Mouse (Mus musculus) cerebellum, postnatal 25 days (tissue): ENCODE results near the gene Defb19.

Experiments
- DNase-seq, 2 experiments: peaks; one replicate each; pipeline ENCODE4 v3.0.0; 2021; ENCODE audit warnings: mixed read lengths in 2 of 2

Gene Defb19

DNA sequence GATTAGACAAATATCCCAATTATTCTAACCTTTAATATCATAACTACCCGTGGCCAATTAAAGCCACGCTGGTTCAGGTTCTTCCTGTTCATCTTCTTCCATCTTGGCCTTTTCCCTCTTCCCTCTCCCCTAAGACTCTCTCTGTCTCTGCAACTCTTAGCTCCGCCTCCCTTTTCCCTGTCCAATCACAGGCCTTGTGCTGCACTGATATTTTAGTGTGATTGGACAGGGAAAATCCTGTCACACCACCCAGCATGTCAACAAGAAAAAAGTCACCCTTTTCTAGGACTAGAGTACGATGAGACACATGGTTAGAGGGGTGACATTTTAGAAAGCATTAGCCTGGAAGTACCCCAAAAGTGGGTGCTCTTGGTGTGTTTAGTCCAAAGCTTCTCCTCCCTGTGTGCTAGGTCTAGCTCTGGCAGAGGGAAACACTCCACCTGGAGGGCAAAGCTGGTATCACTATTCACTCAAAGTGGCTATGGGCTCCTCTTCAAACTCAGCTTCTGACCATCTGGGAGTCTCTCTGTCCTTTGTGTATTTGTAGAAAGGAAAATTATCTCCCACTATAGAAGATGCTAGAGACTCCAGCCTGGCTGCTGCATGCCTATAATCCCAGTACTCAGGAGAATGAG is 6.9 kb upstream of the Defb19 start:
- peak in 1 of 2 experiments; percentile 19 for DNase-seq

DNA sequence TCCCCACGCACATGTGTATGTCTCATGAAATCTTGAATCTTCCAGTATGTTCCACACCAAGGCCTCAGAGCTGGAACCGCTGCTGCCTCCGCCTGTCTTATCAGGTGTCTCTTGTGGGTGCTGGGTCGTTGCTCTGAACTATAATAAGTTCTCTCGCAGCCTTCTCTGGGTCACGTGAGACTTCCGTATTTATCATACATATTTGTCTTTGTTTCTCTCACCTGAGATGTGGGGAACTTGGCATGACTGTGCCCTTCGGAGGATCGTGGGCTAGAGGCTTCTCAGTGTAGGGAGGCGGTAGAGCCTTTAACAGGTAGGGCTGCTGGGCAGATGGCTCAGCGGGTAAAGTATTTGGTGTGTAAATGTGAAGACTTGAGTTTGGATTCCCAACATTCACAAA is 500 bp upstream of the Defb19 start:
- no peak for DNase-seq

DNA sequence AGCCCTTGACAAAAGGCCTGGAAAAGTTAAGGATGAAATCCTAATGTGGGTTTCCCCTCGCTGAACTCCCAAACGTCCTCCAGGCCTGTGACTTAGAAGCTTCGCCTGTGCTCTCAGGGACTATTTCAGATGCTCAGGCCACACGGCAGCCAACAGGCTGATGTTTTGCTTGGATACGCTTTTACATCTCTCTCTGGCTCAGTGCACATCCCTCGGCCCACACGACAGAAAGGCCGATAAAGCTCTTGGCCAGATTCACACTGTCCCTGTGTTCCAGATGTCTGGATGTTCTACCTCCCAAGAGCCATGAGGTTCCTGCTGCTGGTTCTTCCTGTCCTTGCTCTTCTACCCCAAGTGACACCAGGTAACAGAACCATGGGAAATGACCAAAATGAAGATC is 6.6 kb downstream of the Defb19 start:
- no peak for DNase-seq

DNA sequence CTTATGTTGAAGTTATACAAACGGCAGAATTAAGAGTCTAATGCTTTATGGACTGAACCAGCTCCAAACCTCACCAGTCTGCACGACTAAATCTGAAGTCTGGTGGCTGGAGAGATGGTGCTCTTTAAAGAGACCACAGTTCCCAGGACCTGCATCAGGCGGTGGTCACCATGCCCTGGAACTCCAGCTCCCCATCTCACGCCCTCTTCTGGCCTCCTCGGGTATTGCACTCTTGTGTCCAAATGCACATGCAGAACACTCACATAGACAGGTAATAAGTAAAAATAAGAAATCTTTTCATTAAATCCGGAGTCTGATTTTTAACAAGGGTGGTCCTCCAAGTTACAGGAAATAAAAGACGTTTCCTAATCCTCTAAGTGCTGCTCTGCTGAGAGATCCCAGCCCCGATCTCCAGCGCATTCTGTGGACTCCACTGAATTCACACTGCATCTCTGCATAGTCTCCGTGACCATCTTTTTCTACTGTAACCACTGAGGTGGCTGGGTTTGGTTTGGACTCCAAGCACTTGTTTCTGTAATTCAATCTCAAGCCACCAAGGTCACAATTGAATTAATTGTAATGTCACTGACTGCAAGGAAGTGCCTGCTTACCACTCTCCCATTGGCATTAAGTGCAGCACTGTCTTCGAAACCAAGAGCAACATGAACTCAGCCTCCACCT is 7.9 kb downstream of the Defb19 start, which contains the start of gene Defb21:
TSS of gene Defb21 (plus strand) at position 631 of the 681 bp plus-strand sequence.
- DNase-seq = peak in 1 of 2 experiments; percentile 8

DNA sequence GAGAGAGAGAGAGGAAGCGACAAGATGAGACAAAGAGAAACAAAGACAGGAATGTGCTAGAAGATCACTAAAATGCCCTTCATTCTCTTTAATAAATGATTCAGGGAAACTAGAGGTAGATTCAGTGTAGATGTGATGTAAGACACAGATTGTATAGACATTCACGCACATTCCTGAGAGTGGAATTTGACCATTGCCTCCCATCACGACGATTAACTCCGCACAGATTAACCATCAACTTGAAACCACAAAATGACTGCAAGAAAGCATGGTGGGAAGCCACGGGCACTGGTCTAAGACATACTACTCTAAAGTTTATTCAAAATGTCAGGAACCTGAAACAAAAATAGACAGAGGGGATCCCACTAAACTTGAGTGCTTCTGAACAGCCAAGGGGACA is 9.8 kb downstream of the Defb19 start:
- no peak for DNase-seq

DNA sequence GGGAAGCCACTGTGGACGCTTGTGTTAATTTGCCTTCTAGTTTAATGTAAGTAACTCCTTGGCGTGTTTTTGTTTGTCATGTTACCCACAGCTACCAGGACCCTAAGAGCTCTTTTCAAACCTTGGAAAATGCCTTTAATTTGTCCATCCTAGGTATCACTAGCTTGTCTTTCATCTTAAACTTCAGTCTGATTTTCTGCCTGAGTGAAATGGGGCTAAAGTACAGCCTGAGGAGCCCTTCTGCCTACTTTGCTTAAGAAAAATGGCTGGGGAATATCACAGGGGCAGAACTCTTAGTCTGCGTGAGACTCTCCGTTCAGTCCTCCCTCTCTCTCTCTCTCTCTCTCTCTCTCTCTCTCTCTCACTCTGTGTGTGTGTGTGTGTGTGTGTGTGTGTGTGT is 10.2 kb downstream of the Defb19 start:
- DNase-seq = no peak

DNA sequence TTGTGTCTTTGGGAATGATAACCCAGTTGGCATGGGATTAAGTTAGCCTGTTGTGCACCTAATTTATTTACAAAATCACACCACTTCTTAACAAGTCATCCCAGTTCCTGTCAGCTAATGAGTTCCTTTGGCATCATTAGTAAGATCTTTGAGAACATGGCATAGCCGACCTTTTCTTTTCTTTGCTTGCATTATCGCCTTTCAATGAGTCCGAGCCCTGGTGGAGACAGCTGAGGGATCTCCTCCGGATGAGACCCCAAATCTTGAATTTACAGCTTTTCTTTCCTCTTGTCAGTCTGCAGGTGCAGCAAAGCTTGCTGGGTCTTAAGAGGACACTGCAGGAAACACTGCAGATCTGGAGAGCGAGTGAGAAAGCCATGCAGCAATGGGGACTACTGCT is 11.1 kb downstream of the Defb19 start, which contains the start of gene Gm17416:
TSS of gene Gm17416 (plus strand) at position 301 of the 400 bp plus-strand sequence.
- no peak for DNase-seq

DNA sequence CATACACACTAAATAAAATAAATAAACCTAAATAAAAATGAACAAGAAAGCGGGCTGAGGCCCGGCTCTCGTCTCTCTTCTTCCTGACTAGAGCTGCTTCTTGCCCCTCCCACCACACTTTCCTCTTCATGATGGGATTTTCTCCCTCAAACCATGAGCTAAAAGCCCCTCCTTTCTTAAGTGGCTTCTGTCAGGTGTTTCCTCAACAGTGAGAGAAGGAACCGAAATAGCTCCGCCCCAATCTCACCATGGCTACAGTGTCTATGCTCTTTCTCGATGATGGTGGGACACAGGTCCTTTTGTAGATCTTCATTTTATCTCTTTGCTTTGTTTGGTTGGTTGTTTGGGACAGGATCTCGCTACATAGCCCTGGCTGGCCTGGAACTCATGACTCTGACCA is 23.5 kb downstream of the Defb19 start:
- DNase-seq = no peak

DNA sequence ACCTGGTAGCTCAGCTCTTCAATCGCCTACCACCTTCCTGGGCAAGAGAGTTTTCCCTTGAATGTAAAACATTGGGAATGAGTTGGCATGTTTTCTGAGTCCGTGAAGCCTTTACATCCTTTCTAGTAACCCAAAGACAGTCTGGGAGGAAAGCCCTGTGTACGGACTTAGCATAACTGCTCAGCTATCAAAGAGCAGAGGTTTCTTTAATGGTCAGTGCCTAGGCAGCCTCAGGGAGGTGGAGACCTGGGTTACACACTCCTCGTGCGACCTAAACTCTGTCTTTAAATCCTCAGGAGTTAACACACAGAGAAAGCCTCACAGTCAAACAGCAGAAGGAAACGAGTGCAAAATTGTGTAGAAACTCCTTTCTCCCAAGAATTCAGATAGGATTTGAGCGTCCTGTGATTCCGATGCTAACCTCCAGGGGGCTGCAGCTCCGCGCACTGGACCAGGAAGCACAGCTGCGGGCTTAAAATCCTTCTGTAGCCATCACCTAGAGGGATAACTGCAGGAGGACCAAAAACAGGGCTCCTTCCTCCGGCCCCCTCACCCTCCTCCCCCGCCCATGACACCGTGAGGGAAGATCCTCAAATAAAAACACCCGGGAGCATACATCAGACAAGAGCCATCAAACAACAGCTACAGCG is 26.2 kb downstream of the Defb19 start:
- DNase-seq = peak; percentile 63 to 76

DNA sequence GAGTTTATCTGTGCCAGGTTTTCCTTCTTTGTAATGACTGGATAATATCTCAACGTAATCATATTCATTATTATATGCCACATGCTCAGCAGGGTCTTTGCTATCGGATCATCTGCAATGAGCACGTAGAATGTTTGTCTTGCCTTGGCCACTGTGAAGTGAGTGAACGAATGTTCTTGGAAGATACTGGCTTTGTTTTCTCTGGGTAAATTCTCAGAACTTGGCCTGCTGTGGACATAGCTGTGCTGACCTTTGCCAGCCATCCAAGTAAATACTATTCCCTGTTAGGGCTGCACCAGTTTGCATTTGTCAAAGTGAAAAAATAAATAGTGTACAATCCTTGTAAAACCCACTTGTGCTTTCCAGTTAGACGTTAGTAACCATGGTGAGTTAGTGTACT is 32.0 kb downstream of the Defb19 start:
- no peak for DNase-seq

DNA sequence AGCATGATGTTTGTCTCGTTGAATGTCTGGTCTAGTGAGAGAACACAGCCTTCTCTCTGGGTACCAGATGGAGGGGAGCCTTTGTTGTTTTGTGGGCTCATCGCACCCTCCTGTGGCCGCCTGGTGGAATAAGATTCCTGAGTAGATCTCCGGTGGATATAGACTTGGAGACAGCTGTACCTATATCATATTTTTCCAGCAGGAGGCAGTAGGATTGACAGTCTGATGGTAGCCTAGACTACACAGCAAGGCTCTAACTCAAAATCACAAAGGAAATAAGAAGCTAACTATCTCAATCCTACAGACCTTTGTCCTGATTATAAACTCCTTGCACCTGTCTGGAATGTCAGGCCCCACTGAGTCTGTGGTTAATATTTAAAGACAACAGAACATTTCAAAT is 35.4 kb downstream of the Defb19 start:
- DNase-seq = peak; percentile 21 to 57

DNA sequence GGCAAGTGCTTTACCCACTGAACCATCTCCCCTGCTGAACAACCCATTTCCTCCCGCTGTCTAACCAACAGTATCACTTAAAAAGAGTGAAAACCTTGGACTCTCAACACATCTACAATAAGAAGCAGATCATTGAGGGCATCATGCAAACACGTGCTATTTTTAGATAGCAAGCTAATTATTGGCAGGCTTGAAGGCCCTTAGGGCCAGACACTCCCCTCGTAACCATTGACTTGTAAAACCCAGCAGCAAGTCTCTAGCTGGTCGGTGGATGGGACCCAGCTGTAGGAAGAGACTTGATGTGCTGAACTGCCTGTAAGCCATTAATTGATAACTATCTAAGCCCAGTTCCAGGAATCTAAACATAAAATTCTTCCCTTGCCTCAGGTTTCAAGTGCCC is 36.6 kb downstream of the Defb19 start:
- no peak for DNase-seq

DNA sequence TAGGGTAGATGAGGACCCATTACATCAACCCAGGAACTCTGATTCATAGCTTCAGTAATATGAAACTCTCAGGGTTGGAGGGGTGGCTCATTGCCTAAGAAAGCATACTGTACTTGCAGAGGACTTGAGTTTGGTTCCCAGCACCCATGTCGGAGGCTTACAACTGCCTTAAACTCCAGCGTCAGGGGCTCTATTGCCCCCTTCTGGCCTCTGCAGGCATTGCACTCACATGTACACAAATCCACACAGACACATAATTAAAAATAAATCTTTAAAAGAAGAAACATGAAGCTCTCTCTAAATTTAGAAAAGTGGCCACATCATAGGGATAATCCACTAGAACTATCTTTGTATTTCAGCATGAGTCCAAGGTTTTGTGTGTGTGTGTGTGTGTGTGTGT is 37.2 kb downstream of the Defb19 start:
- DNase-seq = no peak

DNA sequence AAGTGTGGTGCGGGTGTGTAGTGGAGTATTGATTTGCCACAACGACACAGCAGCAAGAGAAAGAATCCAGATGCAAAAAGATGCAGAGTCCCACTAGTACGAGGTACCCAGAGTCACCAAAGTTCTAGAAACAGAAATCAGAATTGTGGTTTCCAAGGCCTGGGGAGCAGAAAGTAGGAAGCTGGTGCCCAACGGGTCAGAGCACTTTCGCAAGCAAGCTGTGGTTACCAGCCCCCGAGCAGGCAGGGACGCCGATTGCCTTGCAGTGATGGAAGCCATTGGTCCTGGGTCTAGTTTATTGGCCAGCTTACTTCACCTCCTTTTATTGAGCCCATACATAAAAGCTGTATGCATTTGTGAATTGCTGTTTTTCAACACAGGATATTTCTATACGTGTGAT is 38.1 kb downstream of the Defb19 start:
- no peak for DNase-seq

DNA sequence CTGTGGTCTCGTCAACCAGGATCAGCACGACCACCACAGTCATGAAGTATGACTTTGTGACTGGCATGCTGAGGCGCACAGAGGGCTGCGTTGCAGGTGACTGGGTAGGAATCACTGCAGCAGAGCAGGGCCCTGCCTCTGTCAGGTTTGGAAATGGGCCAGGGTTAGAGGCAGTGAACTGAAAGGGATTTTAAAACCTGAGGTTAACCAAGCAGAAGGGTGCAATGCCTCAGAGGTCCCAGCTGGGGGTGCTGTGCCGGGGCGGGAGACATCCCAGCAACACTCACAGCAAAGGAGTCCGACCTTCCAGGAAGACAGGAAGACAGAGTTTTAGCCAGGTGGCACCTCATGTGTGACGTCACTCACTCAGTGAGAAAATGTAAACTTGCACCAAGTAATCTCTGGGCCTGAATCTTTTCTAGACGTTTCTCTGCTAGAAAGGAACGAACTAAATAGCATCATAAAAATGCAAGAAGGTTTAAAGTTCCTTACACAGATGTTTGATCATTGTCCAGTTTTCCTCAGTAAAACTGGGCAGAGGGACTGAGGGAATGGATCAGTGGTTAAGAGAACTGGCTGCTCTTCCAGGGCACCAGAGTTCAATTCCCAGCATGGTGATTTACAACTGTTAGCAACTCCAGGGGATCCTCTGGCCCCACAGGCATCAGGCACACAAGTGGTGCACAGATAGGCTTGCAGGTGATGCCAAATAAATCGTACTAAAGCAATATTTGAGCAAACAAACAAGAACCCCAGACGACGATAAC is 40.0 kb downstream of the Defb19 start, which contains the start of gene Defb29:
TSS of gene Defb29 (minus strand) at position 155 of the 767 bp plus-strand sequence.
- DNase-seq = no peak
